Mouse (Mus musculus) thymus, postnatal 10 days (tissue): Measurements from ENCODE around the gene Pou1f1.

Experiments
- DNase-seq, 2 experiments: peaks; one replicate each; pipeline ENCODE4 v3.0.0; 2021; ENCODE audit warnings: low spot score in 2 of 2

Gene Pou1f1

DNA sequence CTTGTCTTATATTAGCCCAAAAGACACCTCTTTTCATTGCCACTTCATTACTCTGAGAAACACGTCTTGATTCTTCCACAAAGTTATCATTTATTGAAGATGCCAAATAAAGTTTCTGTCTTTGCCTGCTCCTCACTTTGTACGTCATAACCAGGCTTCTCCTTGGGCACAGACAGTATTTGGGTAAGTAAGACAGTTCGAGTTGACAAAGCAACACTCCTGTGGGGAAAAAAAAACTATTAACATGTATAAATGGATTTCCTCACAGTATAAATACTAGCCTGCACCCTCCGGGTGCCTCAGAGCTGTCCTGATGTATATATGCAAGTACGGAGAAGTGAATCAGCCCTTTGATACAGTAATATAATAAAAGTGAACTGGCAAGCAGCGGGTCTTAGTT is at the start of gene Pou1f1:
Pou1f1 (plus strand) TSS at position 301 of the 400 bp plus-strand sequence.
- no peak for DNase-seq

DNA sequence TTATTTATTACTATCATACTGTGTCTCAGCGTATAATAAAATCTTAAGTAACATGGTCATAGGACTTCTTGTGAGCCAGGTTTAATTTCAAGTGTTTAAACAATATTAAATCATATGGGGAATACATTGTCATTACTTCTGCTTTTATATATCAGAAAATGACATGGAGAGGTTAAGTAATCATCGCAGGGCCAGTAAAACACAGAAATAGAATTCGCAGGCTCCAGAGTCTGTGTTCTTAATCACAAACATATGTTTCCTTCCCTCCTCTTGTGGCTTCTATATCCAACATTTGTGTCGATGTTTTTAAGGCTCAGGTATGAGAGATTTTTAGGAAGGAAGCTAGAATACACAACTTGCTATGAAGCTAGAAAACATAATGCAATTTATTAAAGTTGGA is 49.7 kb upstream of the Pou1f1 start:
- no peak for DNase-seq

DNA sequence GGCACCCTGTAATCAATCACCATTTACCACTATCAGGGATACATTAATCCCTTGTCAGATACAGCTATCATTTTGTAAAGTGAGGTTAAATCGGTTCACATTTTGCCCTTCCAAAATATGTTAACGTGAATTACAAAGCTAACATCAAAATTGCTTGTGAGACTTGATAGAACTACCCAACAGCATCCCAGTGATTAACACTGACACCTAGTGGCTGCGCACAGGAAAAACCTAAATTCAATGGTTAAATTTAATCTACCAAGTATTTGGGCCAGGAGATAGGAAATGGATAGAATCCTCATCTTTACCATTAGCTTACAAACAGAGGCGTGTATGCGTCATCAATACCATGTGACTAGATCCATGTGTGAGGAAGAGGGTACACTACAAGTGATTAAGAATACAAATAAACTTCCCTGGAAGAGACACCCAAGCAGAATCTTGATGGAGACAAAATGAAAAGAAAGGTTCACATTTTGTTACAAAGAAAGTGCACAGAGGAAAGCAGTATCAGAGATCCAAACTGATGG is 47.8 kb upstream of the Pou1f1 start:
- peak in 1 of 2 experiments; percentile 4 for DNase-seq

DNA sequence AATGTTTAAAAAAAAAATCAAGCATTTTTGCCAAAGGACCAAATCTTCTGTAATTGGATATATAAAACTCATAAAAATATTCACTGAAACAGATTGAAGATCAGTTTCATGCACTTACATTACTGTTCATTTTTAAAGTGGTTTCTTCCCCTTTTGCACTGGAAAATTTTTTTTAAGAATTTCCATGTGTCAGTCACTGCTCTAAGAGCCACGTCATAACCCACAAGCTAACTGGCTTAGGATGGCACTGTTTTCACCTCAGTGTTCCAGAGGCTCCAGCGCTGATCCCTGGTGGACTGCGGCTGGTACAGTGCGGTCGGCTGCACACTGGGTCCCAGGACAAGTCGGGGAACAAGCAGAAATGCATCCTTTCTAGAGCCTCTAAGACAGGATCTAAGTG is 34.6 kb upstream of the Pou1f1 start:
- DNase-seq: no peak

DNA sequence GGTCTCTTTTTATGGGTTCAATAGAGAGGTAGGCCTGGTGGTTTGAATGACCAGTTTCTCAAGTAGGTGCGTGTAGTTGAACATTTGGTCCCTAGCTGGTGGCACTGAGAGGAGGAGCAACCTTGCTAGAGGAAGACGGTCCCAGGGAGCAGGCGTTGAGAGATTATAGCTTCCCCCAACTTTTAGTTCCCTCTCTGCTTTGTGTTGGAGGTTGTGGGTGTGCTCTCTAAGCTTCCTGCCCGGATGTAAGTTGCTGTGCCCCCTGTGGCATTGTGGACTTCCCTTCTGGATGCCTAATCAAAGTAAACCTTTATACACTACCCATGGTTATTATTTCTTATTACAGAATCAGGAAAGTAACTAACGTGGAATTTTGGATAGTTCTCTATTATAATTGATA is 24.3 kb upstream of the Pou1f1 start:
- no peak for DNase-seq

DNA sequence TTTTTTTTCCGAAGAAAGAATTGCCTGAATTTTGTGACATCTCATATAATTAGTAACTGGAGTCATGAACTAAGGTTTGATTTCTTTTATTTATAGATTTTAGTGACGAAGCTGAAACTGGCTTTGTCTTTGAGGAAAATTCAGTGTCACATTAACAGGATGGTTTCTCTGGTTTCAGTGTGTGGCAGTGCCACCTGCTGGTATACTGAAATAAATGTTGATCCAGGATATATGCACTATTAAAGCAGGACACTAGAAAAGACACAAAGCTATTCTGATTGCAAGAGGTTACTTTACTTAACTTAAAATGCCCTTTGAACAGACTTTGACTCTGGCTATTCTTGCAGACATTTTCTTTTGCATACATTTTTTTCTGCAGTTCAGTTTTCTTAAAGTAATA is 23.3 kb upstream of the Pou1f1 start:
- peak in 1 of 2 experiments; percentile 5 for DNase-seq

DNA sequence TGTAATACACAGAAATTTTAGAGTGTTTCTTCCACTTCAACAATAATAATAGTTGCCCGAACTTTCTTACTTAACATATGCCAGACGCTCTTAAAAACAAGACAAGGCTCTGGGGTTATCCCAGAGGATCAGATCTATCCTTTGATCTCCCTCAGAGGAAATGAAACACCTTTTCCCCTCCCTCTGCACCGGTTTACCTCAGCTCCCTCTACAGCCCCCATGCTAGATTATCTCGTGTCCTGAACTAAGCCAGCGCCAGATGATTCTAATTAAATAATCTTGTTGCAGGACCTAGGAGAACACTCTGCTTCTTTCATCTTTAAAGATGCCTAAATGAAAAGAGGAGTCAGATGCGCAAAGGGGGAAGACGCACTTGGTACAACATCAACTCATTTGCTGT is 6.1 kb upstream of the Pou1f1 start:
- no peak for DNase-seq

DNA sequence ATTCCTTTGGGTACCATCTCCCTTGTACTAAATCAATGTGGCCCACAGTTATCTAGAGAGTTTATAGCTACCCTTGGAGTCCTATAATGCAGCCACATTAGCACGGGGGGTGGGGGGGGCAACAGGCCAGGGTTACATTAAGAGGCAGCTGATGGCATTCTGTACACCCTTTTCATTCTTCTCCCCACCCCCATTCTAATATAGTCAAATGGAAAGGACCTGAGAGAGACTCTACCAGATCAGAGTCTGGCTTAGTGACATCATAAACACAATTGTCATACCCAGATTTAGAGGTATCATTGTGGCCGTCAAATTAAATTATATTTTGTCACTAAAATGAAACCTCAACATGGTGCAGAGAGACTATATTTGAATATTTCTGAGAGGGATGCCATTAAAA is 5.7 kb downstream of the Pou1f1 start:
- DNase-seq: no peak

DNA sequence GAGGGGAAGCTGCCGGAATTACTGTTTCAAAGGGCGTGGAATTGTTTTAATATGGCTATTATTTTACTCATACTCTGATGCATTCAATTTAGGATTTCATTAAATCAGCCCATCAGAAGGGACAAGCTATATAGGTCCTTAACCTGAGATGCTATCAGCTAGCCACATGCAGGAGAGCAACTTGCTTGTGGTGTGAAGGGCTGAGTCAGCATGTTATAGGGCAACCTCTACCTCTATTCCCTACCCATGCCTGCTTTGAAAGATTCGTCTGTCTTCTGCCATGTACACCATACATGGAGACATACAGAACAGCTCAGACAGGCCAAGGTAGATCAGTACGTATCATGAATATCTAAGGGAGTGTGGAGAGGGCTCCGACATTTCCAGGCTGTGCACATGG is 6.4 kb downstream of the Pou1f1 start:
- no peak for DNase-seq

DNA sequence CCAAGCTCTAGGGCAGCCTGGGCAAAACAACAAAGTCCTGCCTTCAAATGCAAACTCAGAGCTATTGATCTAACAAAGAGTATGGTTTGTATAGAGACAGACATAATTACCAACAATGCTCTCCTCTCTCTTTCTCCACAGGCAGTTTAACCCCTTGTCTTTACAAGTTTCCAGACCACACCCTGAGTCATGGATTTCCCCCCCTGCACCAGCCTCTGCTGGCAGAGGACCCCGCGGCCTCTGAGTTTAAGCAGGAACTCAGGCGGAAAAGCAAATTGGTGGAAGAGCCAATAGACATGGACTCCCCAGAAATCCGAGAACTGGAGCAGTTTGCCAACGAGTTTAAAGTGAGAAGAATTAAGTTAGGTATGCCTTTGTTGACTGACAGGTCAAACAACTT is 9.3 kb downstream of the Pou1f1 start:
- no peak for DNase-seq

DNA sequence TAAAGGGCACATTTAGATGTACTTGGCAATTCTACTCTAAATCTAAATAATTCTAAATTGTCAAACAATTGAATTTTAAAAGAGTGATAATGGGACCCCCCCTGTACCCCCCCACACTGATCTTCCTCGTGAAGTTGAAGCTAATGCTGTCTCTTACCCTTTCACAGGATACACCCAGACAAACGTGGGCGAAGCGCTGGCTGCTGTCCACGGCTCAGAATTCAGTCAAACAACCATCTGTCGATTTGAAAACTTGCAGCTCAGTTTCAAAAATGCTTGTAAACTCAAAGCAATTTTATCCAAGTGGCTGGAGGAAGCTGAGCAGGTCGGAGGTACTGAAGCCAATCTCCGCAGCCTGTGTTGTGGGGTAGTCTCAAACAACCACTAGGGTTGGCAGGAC is 11.4 kb downstream of the Pou1f1 start:
- DNase-seq: no peak

DNA sequence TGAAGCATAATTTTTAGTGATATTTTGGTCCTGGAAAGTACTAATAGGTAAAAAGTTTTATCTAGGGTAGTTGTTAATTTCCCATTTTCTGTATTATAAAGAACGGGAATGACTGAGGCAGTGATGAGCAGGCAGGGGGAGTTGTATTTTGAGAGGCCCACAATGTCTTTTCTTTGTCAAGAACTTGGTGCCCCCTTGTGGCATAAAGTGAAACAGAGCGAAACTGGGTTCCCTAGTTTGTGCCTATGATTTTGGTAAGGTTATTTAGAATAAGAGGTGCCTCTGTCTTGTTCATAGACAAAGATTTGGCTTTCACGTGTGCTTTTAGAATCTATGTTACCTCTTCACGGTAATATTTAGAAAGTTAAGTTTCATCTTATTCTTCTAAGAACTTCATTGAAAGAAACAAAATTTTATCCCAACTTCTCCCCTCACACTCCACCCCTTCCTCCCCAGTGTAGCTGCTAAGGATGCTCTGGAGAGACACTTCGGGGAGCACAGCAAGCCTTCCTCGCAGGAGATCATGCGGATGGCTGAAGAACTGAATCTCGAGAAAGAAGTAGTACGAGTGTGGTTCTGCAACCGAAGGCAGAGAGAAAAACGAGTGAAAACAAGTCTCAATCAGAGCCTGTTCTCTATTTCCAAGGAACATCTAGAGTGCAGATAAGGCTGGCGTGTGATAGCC is 13.1 kb downstream of the Pou1f1 start:
- DNase-seq: peak in 1 of 2 experiments; percentile 26

DNA sequence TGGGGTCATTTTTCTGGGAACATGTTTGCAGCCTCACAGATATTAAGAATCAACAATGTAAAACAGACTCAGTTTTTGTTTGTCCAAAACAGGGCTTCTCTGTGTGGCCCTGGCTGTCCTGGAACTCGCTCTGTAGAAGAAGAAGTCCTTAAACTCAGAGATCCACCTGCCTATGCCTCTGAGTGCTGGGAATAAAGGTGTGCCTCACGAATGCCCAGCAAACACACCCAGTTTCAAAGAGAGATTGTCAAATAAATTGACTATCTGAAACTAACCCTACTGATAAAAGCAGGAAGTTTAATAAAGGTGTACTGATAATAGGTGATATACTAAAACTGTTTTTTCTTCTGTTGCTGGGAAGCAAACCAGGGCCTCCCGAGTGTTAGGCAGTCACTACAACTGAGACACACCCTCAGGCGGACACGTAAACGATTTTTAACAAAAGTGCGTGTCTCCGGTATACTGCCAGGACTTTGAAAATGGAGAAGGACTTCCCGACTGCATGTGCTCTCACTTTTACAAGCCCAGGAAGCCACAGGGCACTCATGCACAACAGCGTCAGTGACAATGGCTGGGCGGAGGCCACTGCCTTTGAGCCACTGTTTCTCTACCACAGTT is 23.5 kb downstream of the Pou1f1 start:
- DNase-seq: no peak

DNA sequence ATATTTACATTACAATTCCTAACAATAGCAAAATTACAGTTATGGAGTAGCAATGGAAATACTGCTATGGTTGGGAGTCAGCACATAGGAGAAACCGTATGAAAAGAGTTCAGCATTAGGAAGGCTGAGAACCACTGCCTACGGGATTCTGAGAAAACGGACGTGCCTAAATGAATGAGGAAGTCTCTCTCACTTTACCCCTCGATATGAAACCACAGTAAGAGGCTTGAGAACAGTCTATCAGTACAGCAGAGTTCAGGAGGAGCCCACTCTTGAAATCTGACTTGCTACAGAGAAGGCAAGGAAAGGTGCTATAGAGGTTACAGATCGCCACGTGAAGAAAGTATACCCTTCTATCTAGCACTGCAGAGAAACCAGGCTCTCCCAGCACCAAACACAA is 28.6 kb downstream of the Pou1f1 start:
- DNase-seq: no peak

DNA sequence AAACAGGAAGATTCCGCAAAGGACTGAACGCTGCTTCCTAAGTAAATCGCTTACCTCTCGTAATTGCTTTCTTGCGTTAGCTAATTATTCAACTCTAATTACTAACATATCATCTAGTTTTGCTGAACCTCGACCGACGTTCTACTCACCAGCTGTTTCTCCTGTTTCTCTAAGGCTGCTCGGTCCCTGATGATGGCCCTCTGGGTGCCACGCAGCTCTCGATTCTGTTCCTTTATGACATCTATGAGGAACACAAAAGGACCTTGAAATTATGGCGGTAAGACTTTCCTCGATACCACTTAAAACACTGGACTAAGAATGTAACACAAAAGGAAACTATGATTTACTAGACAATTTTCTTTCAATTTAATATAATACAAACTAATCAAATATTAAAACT is 30.5 kb downstream of the Pou1f1 start:
- no peak for DNase-seq

DNA sequence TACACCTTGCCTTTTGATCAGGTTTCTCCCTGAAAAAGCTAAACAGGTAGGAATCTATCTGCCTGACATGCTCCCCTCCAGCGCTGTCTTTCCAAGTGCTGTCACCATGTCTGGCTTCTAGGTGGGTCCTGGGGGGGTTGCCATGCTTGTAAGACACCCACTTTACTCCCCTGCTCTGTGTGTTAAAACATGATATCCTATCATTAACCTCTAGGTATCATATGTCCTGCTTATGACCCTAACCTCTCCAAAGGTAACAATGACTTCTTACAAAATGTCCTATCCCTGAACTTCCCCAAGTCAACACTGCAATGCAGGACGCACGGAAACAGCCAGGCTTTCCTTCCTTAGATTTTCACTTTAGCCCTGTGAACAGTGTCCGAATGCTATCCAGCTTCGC is 34.0 kb downstream of the Pou1f1 start:
- no peak for DNase-seq

DNA sequence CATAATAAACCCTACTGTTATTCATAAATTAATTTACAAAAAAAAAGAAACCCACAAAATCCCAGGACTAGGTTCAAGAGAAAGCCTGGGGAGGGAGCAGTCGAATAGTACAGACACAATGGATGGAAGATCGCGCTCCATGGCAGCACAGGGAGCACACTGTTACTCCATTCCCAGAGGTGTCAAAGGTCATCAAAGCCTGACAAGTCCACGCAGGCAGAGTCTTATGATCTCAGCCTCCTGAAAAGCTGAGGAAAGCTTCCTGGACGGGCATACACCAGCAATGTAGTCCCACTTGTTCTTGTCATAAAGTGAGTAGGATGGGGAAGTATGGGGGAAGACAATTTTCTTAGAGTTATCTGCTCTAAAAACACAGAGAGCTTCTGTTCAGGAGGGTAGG is 37.1 kb downstream of the Pou1f1 start:
- no peak for DNase-seq

DNA sequence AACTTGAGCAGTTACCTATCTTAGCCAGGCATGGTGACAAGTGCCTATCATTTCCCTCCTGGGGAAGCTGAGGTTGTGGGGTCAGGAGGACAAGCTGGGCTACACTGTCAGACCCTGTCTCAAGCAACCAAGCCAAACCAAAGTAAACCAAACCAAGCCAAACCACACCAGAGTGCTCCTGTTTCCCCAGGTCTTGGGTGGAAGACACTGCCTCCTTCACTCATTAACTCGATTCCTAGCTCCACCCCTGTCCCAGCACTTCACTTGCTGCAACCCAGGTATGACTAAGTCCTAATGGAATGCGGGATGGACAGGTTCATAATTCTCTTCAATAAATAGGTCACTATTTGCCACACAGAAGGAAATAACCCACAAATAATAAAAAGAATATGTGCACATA is 39.3 kb downstream of the Pou1f1 start:
- DNase-seq: no peak

DNA sequence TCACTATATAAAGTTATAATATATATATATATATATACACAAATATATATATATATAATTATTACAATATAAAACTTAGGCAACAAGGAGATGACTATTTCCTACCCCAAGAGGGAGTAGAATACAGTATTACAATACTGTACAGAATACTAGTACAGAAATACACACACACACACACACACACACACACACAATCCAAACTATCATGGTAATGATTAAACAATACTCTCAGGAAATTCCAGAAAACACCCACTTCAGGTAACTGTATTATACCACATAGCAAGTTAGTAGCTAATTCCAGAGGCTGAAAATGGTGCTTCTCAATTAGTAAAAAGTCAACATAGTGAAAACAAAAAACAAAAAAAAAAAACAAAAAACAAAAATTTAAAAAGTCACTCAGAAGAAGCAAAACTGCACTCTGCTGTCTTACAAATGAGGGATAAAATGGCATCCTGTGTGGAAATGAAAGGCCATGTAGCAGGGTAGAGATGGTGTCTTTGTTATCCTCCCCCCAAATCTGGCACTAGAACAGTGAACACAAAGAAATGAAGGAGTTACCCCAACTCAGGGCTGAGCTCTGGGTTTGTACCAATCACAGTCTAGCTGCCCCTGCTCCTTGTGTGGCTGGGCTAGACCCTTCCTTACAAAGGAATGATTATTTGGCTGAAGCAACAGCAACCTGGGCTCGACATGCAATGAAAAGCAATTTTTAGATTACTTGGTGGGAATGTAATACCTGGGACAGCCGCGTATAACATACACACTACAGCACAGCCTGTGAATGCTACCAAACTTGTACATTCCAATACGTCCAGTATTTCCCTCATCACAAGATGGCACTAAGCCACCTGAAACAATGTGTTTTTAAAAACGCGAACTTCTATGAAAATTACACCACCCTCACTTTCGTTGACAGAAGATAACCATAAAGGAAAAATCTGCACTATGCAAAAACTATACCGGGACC is 41.0 kb downstream of the Pou1f1 start:
- DNase-seq: no peak

DNA sequence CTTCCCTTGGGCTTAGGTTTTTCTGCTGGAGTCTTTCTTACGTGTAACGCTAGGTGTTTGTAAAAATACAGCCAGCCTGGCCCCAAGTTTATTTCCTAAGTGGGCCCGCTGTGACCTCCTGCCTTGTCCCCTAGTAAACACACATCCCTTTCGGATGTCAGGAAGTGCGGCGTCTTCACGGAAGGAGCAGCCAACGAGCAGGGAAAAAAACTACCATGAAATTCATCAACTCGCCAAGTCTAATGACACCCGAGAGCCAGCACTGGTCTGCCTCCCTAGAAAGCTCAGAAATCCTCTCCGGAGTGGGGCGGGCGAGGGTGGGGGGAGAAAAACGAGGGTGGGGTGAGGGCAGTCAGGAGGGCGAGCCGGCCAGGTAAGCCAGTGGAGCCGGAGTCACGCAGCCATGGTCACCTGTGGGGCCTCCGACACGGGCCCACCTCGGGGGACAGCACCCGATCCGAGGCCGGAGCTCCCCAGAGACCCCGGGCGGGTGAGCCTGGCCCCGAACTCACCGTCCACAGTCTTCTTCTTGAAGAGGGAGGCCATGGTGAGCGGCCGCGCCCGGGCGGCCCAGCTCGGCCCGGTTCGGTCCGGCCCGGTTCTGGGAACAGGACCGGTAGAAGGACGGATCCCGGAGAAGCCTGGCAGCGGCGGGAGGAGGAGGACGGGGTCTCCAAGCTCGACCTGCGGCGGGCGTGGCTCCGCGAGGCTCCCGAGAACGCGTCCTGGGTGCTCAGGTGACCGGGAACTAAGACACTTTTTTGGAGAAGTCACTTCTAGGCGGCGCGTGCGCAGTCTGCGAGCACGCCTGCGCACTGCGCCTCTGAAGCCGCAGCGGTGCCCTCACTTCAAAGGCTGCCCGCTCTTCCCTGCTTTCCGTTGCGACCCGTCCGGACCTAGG is 41.9 kb downstream of the Pou1f1 start, which contains the start of gene Chmp2b:
Chmp2b (minus strand) TSS at position 764 of the 901 bp plus-strand sequence.
- DNase-seq: peak; percentile 70 to 80

DNA sequence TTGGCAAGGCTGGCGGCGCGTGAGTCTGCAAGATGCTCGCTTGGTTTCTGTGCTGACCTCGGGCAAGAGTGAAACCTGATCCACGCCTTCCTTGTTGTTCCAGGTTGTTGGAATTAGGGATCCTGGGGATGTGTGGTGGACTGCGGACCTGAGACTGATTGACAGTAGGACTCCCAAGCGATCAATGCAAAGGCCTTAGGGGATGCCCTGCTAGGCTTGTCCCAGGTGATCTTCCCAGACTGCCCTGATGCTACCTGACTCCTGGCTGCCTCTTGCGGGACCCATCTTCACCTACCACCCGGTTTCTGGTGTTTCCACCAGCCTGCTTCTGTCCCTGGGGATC is 42.5 kb downstream of the Pou1f1 start:
- no peak for DNase-seq
